Mouse (Mus musculus): Measurements from ENCODE around the gene Peli2. TPM values are rescaled to one million over a fixed set of nuclear protein-coding genes. Genes with fewer than 3 reads are reported as not detected.

Peli2 gene
- total and polyA plus RNA-seq, 3 experiments, result not detected

DNA sequence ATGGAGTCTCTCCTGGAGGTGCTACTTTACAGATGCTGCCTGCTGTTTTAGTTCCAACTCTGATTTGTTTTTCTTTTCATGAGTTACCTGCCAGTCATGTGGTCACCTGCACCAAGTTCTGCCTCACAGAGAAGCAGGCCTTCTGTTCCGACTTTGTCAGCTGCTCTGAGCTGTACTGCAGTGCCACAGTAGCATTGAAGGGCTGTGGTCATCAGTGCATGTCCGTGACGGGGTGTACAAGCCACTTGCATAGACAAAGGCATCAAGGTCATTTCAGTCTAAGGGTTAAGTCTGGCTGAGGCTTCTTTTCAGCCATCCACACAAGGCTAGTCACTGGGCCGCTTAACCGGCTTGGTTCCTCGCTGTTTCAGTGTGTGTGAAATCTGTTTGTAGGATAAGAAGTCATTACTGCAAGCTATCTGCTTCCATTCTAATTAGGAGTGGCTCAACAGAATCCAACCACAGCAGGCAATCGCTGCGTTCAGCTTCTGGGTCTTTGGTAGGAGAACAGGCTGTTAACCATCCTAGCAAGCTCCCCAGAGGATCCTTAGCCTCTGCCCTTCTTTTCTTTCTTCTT is 7.1 kb downstream of the Peli2 start:
- Histone ChIP-seq H3K9me3 (replicated peaks; ENCODE audit: low read length) (no peaks in the 10 kb centered on the region), H3K4me2 (ENCODE audit: insufficient read depth, low read depth, poor library complexity, severe bottlenecking) (no peak overlapping the region), H3K36me3 (replicated peaks in 1 of 2; ENCODE audit: control insufficient read depth in 1 of 2, insufficient read depth in 1 of 2, low read length in 1 of 2) (no peaks in the 10 kb centered on the region), H3K27me3 (replicated peaks) (no peaks in the 10 kb centered on the region), H3K79me2 (replicated peaks; ENCODE audit: control insufficient read depth, extremely low read depth, insufficient read depth, poor library complexity, severe bottlenecking) (no peaks in the 10 kb centered on the region), H3K4me3 (replicated peaks in 1 of 3; ENCODE audit: low read depth in 2 of 3, low read length in 2 of 3, poor library complexity in 1 of 3) (no peak overlapping the region), H3K9ac (ENCODE audit: insufficient read depth, low read depth) (no peak overlapping the region), H3K27ac (ENCODE audit: insufficient read depth, low read depth) (no peak overlapping the region), H3K4me1 (ENCODE audit: control insufficient read depth in 1 of 2, insufficient read depth in 2 of 2) (peaks cover 3 to 16% of the 10 kb centered on the region in 2 experiments; a peak in 3 of 4 replicates)
- no peak for TF ChIP-seq RCOR1 (conservative IDR thresholded peaks at IDR 0.05; ENCODE audit: low read depth, low read length)
- in situ Hi-C loops (cut with MboI; ENCODE audit: low pct_ligation_motif_present, low pct_unique_long_range_greater_than_20kb, low sequenced_read_pairs), result loop anchor here (25.0 kb wide), 2 partner anchors 365 to 540 kb away; no protein-coding TSS in a partner anchor
- no peak for DNase-seq (ENCODE audit: extremely low read depth)
- dilution Hi-C loops (cut with MboI; ENCODE audit: extremely low pct_ligation_motif_present, extremely low pct_unique_long_range_greater_than_20kb, low sequenced_read_pairs), result no loop called here

DNA sequence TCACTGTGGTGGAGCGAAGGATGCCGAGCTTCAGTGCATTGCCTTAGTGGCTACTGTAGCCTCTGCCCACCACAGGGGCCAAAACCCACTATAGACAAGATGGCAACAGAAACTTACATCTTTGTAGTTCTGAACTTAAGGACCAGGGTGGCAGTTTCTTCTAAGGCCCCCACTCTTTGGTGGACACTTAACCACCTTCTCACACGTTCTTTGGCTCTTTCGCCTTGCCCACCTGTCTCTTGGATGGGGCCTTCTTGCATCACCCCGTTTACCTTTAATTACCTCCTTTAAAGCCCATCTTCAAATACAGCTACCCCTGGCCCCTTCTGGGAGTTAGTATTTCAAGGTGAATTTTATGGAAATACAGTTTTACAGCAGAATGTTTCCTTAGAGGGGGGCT is 8.1 kb downstream of the Peli2 start:
- Histone ChIP-seq H3K4me1 (ENCODE audit: control insufficient read depth in 1 of 2, insufficient read depth in 2 of 2) (peaks cover 6 to 20% of the 10 kb centered on the region in 2 experiments), H3K9me3 (replicated peaks; ENCODE audit: low read length) (no peaks in the 10 kb centered on the region), H3K27ac (ENCODE audit: insufficient read depth, low read depth) (no peak overlapping the region), H3K79me2 (replicated peaks; ENCODE audit: control insufficient read depth, extremely low read depth, insufficient read depth, poor library complexity, severe bottlenecking) (no peaks in the 10 kb centered on the region), H3K36me3 (replicated peaks in 1 of 2; ENCODE audit: control insufficient read depth in 1 of 2, insufficient read depth in 1 of 2, low read length in 1 of 2) (no peaks in the 10 kb centered on the region), H3K4me3 (replicated peaks in 1 of 3; ENCODE audit: low read depth in 2 of 3, low read length in 2 of 3, poor library complexity in 1 of 3) (no peak overlapping the region), H3K4me2 (ENCODE audit: insufficient read depth, low read depth, poor library complexity, severe bottlenecking) (no peak overlapping the region), H3K9ac (ENCODE audit: insufficient read depth, low read depth) (no peak overlapping the region), H3K27me3 (replicated peaks) (no peaks in the 10 kb centered on the region)
- in situ Hi-C loops (cut with MboI; ENCODE audit: low pct_ligation_motif_present, low pct_unique_long_range_greater_than_20kb, low sequenced_read_pairs), result loop anchor here (25.0 kb wide), 2 partner anchors 366 to 541 kb away; no protein-coding TSS in a partner anchor
- dilution Hi-C loops (cut with MboI; ENCODE audit: extremely low pct_ligation_motif_present, extremely low pct_unique_long_range_greater_than_20kb, low sequenced_read_pairs), result no loop called here
- no peak for DNase-seq (ENCODE audit: extremely low read depth)
- TF ChIP-seq RCOR1 (conservative IDR thresholded peaks at IDR 0.05; ENCODE audit: low read depth, low read length) (no peak), POLR2AphosphoS2 (IDR thresholded peaks at IDR 0.05; ENCODE audit: low read depth, low read length) (no peak), MYC (IDR thresholded peaks at IDR 0.05; ENCODE audit: low read depth, low read length) (no peak), NELFE (IDR thresholded peaks at IDR 0.05; ENCODE audit: low read depth, low read length) (no peak)

GRCm38 (mm10) chr14:48130021-48130420 is 9.4 kb downstream of the Peli2 start:
- Histone ChIP-seq H3K27me3 (replicated peaks) (no peaks in the 10 kb centered on the region), H3K79me2 (replicated peaks; ENCODE audit: control insufficient read depth, extremely low read depth, insufficient read depth, poor library complexity, severe bottlenecking) (no peaks in the 10 kb centered on the region)
- in situ Hi-C loops (cut with MboI; ENCODE audit: low pct_ligation_motif_present, low pct_unique_long_range_greater_than_20kb, low sequenced_read_pairs), result loop anchor here (25.0 kb wide), 2 partner anchors 368 to 543 kb away; no protein-coding TSS in a partner anchor

More at GRCm38 (mm10) chr14:48130021-48130420, 9.4 kb downstream of the Peli2 start:
- Histone ChIP-seq H3K4me3 (replicated peaks in 1 of 3; ENCODE audit: low read depth in 2 of 3, low read length in 2 of 3, poor library complexity in 1 of 3) (no peak overlapping the region), H3K4me1 (ENCODE audit: control insufficient read depth in 1 of 2, insufficient read depth in 2 of 2) (peaks cover 3 to 8% of the 10 kb centered on the region in 2 experiments; a peak in 3 of 4 replicates), H3K9me3 (replicated peaks; ENCODE audit: low read length) (no peaks in the 10 kb centered on the region), H3K36me3 (replicated peaks in 1 of 2; ENCODE audit: control insufficient read depth in 1 of 2, insufficient read depth in 1 of 2, low read length in 1 of 2) (no peaks in the 10 kb centered on the region), H3K4me2 (ENCODE audit: insufficient read depth, low read depth, poor library complexity, severe bottlenecking) (no peak overlapping the region), H3K9ac (ENCODE audit: insufficient read depth, low read depth) (no peak overlapping the region), H3K27ac (ENCODE audit: insufficient read depth, low read depth) (no peak overlapping the region)
- no peak for DNase-seq (ENCODE audit: extremely low read depth)
- dilution Hi-C loops (cut with MboI; ENCODE audit: extremely low pct_ligation_motif_present, extremely low pct_unique_long_range_greater_than_20kb, low sequenced_read_pairs), result no loop called here
- TF ChIP-seq ZMIZ1 (IDR thresholded peaks at IDR 0.05; ENCODE audit: low read depth, low read length) (no peak), E2F4 (IDR thresholded peaks at IDR 0.05; ENCODE audit: insufficient replicate concordance, low read depth, low read length) (no peak), ELF1 (IDR thresholded peaks at IDR 0.05; ENCODE audit: low read depth, low read length) (no peak), RAD21 (IDR thresholded peaks at IDR 0.05; ENCODE audit: low read depth, low read length) (no peak), BHLHE40 (IDR thresholded peaks at IDR 0.05; ENCODE audit: low read depth, low read length) (no peak), SMC3 (IDR thresholded peaks at IDR 0.05; ENCODE audit: low read depth, low read length) (no peak), UBTF (IDR thresholded peaks at IDR 0.05; ENCODE audit: low read depth, low read length) (no peak), GABPA (IDR thresholded peaks at IDR 0.05; ENCODE audit: insufficient replicate concordance, low read depth, low read length) (no peak), MAX (IDR thresholded peaks at IDR 0.05; ENCODE audit: low read length) (no peak), CHD2 (IDR thresholded peaks at IDR 0.05; ENCODE audit: low read length) (no peak), POLR2AphosphoS2 (IDR thresholded peaks at IDR 0.05; ENCODE audit: low read depth, low read length) (no peak), POLR2A (IDR thresholded peaks at IDR 0.05; ENCODE audit: low read depth, low read length) (no peak), RCOR1 (conservative IDR thresholded peaks at IDR 0.05; ENCODE audit: low read depth, low read length) (no peak), SIN3A (IDR thresholded peaks at IDR 0.05; ENCODE audit: low read length) (no peak), ZNF384 (IDR thresholded peaks at IDR 0.05; ENCODE audit: low read depth, low read length) (no peak), IRF4 (IDR thresholded peaks at IDR 0.05; ENCODE audit: low read depth, low read length) (no peak), NRF1 (IDR thresholded peaks at IDR 0.05; ENCODE audit: low read depth, low read length) (no peak), CTCF (conservative IDR thresholded peaks at IDR 0.05 in 1 of 2, IDR thresholded peaks at IDR 0.05 in 1 of 2; ENCODE audit: low read depth in 2 of 2, low read length in 2 of 2) (no peak), MAZ (IDR thresholded peaks at IDR 0.05; ENCODE audit: low read depth, low read length) (no peak), HCFC1 (IDR thresholded peaks at IDR 0.05; ENCODE audit: low read depth, low read length) (no peak)
